Mouse (Mus musculus) forebrain, embryonic 13.5 days (tissue): ENCODE data around the gene Pla1a. TPM values are rescaled to one million over a fixed set of nuclear protein-coding genes. Genes with fewer than 3 reads are reported as not detected.

ENCODE experiments used
- ATAC-seq: fragments of 200-750 bp; cut with Nextera tagmentation; 2 replicates; pipeline ENCODE4 v1.8.0; 2017
- H3K27ac ChIP-seq: fragments of 300-500 bp; sonication (generic); 2 replicates; pipeline ENCODE4 v1.5.1; 2015; ENCODE audit warnings: inconsistent platforms, mild to moderate bottlenecking, moderate library complexity
- H3K27me3 ChIP-seq: fragments of 300-500 bp; sonication (generic); 2 replicates; pipeline ENCODE4 v1.6.1; 2015; ENCODE audit warnings: mild to moderate bottlenecking, inconsistent platforms
- H3K36me3 ChIP-seq: fragments of 300-500 bp; sonication (generic); 2 replicates; pipeline ENCODE4 v1.6.1; 2015; ENCODE audit warnings: mild to moderate bottlenecking, inconsistent platforms; ENCODE audit not compliant: poor library complexity, severe bottlenecking
- H3K4me1 ChIP-seq: fragments of 300-500 bp; sonication (generic); 2 replicates; pipeline ENCODE4 v1.6.1; 2015; ENCODE audit warnings: inconsistent platforms
- H3K4me2 ChIP-seq: fragments of 300-500 bp; sonication (generic); 2 replicates; pipeline ENCODE4 v1.6.1; 2015; ENCODE audit warnings: inconsistent platforms, mild to moderate bottlenecking, moderate library complexity
- H3K4me3 ChIP-seq: fragments of 300-500 bp; sonication (generic); 2 replicates; pipeline ENCODE4 v1.5.1; 2015; ENCODE audit warnings: mild to moderate bottlenecking, inconsistent platforms
- H3K9ac ChIP-seq: fragments of 300-500 bp; sonication (generic); 2 replicates; pipeline ENCODE4 v1.6.1; 2015; ENCODE audit warnings: mild to moderate bottlenecking, inconsistent platforms
- H3K9me3 ChIP-seq: fragments of 300-500 bp; sonication (generic); replicated peaks from 2 replicates; pipeline ENCODE4 v1.6.1; 2016; ENCODE audit warnings: inconsistent platforms
- WGBS: fragments of 180-500 bp; shearing (Covaris S2); methylation state at CpG from one replicate; pipeline ENCODE4 v1.1.7; 2015; 5-methylcytosine and 5-hydroxymethylcytosine counted together
- polyA plus RNA-seq: library from polyadenylated mRNA; unstranded; fragments of >200 nt; fragmentation: Nextera tagmentation; extraction: Ambion mirVana; gene quantifications from 2 replicates; pipeline ENCODE4 v1.2.1, GENCODE M21; 2015

Gene Pla1a
- polyA plus RNA-seq, 1 experiment from 2014 or later: 0.45 TPM

GRCm38 (mm10) chr16:38392126-38392894, 40.6 kb downstream of the Pla1a start:
- WGBS: 87% methylated on average over 23 of the region's 23 CpGs
- no peaks in the 10 kb centered on the region for H3K9me3 ChIP-seq
- no peaks in the 10 kb centered on the region for H3K27me3 ChIP-seq

DNA sequence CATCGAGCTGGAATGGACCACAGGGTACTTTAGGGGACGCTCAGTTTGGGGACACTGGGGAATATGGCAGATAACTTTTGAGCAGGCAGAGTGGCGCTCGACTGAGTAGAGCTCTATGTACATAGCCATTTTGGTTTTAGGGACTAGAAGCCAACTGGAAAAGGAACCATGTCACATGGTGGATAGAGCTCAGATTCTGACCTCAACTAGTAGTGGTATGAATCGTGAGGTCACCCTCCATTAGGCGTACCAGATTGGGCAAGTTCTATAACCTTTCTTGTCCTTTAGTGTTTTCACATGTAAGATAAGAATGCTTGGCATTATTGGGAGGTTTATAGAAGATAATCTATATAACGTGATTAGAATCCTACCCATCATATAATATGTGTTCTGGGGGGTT, 42.6 kb downstream of the Pla1a start:
- H3K9me3 ChIP-seq: no peaks in the 10 kb centered on the region
- no peaks in the 10 kb centered on the region for H3K36me3 ChIP-seq
- no peaks in the 10 kb centered on the region for H3K4me1 ChIP-seq
- no peak overlapping the region for H3K27ac ChIP-seq
- no peak overlapping the region for H3K4me2 ChIP-seq
- H3K27me3 ChIP-seq: no peaks in the 10 kb centered on the region
- H3K9ac ChIP-seq: no peak overlapping the region
- no peak for ATAC-seq
- WGBS: 92% methylated on average over 7 of the region's 7 CpGs
- H3K4me3 ChIP-seq: no peak overlapping the region

More at GRCm38 (mm10) chr16:38392126-38392894, 40.6 kb downstream of the Pla1a start:
- H3K27ac ChIP-seq: no peak overlapping the region
- no peak overlapping the region for H3K4me3 ChIP-seq
- no peaks in the 10 kb centered on the region for H3K4me1 ChIP-seq
- no peak overlapping the region for H3K9ac ChIP-seq
- H3K4me2 ChIP-seq: no peak overlapping the region
- H3K36me3 ChIP-seq: no peaks in the 10 kb centered on the region
- ATAC-seq: no peak

DNA sequence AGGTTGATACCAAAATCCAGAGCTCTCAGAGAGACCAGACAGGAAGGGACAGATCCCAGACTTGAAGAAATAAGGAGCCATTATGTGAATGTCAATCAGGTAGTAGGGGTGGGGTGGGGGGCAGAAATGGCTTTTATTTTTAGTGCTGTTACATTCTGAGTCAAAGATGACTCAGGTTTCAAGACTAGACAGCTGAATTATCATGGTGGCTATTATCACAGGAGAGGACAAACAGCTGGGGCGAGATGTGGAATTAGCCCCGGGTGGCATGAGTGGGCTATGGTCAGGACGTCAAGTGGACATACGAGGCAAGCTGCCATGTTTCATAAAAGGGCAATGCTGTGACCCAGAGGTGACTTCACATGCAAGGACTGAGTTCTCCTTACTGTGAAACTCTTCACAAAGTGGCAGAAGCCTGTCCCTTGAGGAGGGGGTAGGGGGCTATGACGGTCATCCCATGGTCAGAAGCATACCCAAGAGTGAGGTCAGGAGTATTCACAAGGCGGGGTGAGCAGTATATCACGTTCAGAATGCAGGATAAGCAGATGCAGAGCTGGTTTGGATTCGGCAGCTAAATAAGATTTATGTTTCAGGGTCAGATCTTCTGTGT, 43.6 kb downstream of the Pla1a start:
- 84% methylated on average over 8 of the region's 8 CpGs for WGBS
- Histone ChIP-seq H3K9me3 (no peaks in the 10 kb centered on the region), H3K9ac (no peak overlapping the region), H3K4me2 (no peak overlapping the region), H3K27me3 (no peaks in the 10 kb centered on the region), H3K27ac (no peak overlapping the region), H3K36me3 (no peaks in the 10 kb centered on the region), H3K4me3 (no peak overlapping the region), H3K4me1 (no peaks in the 10 kb centered on the region)
- no peak for ATAC-seq

DNA sequence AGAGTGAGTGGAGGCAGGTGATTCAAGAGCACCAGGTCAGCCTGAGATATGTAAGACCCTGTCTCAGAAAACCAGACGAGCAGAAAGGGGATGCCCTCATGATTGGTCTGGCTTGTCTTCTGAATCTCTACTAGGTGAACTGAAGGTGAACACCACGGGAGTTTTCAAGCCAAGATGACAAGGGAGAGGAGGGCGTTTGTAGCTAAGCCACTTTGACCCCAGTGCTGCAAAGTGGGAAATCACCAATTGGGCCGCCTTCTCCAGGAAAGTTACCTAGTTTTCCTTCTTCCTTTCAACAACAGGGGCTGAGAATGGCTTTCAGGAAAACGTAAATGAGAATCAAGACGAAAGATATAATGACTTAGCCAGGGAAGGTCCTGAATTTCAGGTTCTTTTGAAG, 44.2 kb downstream of the Pla1a start:
- no peak overlapping the region for H3K4me2 ChIP-seq
- 80% methylated on average over 6 of the region's 6 CpGs for whole genome bisulfite sequencing
- ATAC-seq: no peak
- H3K36me3 ChIP-seq: no peaks in the 10 kb centered on the region
- H3K4me3 ChIP-seq: no peak overlapping the region
- no peak overlapping the region for H3K9ac ChIP-seq
- H3K27me3 ChIP-seq: no peaks in the 10 kb centered on the region
- no peaks in the 10 kb centered on the region for H3K4me1 ChIP-seq
- no peak overlapping the region for H3K27ac ChIP-seq
- no peaks in the 10 kb centered on the region for H3K9me3 ChIP-seq

- H3K4me3 ChIP-seq: no peak overlapping the region
- H3K4me1 ChIP-seq: no peaks in the 10 kb centered on the region
- no peak for ATAC-seq
- WGBS: 93% methylated on average over 6 of the region's 6 CpGs
- H3K36me3 ChIP-seq: no peaks in the 10 kb centered on the region
- H3K9me3 ChIP-seq: no peaks in the 10 kb centered on the region
- no peak overlapping the region for H3K4me2 ChIP-seq
- no peaks in the 10 kb centered on the region for H3K27me3 ChIP-seq
- no peak overlapping the region for H3K27ac ChIP-seq
- no peak overlapping the region for H3K9ac ChIP-seq
Measured at GRCm38 (mm10) chr16:38387389-38387788, 45.6 kb downstream of the Pla1a start.

DNA sequence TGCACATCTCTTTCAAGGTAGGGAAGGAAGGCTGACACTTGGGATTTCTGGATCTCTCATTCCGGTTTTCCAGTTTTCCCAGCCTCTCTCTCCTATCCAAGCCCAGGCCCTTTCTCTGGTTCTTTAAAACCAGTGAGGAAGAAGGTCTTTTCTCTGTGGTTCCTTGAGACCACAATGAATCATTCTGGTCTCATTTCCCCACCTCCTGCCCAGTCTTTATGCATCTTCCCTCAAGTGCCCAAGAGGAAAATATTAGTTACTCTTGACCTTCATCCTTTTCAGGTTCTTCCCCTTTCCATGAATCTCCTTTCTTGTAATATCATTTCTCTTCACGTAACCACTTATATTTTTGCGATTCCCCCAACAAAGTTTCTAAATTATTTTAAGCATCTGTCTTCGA, 47.2 kb downstream of the Pla1a start:
- H3K36me3 ChIP-seq: no peaks in the 10 kb centered on the region
- no peaks in the 10 kb centered on the region for H3K4me1 ChIP-seq
- H3K27ac ChIP-seq: no peak overlapping the region
- ATAC-seq: no peak
- no peak overlapping the region for H3K4me2 ChIP-seq
- WGBS: 95% methylated on average over 4 of the region's 4 CpGs
- H3K27me3 ChIP-seq: no peaks in the 10 kb centered on the region
- no peak overlapping the region for H3K9ac ChIP-seq
- no peak overlapping the region for H3K4me3 ChIP-seq
- H3K9me3 ChIP-seq: no peaks in the 10 kb centered on the region

GRCm38 (mm10) chr16:38385184-38385634, 47.7 kb downstream of the Pla1a start:
- H3K4me2 ChIP-seq: no peak overlapping the region
- WGBS: 88% methylated on average over 6 of the region's 6 CpGs
- no peaks in the 10 kb centered on the region for H3K27me3 ChIP-seq

GRCm38 (mm10) chr16:38383683-38384082, 49.3 kb downstream of the Pla1a start:
- Histone ChIP-seq H3K4me1 (no peaks in the 10 kb centered on the region), H3K4me2 (no peak overlapping the region), H3K9ac (no peak overlapping the region), H3K9me3 (no peaks in the 10 kb centered on the region), H3K27me3 (no peaks in the 10 kb centered on the region), H3K4me3 (no peak overlapping the region), H3K36me3 (no peaks in the 10 kb centered on the region), H3K27ac (no peak overlapping the region)
- WGBS: 85% methylated on average over 2 of the region's 2 CpGs
- no peak for ATAC-seq

More at GRCm38 (mm10) chr16:38385184-38385634, 47.7 kb downstream of the Pla1a start:
- H3K9ac ChIP-seq: no peak overlapping the region
- H3K27ac ChIP-seq: no peak overlapping the region
- H3K9me3 ChIP-seq: no peaks in the 10 kb centered on the region
- no peaks in the 10 kb centered on the region for H3K4me1 ChIP-seq
- H3K36me3 ChIP-seq: no peaks in the 10 kb centered on the region
- no peak for ATAC-seq
- H3K4me3 ChIP-seq: no peak overlapping the region

DNA sequence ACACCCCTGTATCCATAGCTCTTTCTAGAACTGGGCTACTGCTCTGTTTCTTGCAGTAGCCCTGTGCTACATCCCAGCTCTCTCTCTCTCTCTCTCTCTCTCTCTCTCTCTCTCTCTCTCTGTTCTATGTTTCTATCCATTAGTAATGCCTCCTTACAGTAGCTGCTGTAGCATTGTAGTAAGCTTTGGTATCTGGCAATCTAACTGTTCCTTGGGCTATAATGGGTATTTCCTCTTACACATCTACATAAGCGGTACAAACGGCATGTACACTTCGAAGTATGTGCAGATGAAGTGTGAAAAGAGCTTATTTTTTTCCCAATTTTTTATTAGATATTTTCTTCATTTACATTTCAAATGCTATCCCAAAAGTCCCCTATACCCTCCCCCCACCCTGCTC, 53.0 kb downstream of the Pla1a start:
- Histone ChIP-seq H3K36me3 (no peaks in the 10 kb centered on the region), H3K9ac (no peak overlapping the region), H3K4me3 (no peak overlapping the region), H3K4me2 (no peak overlapping the region), H3K9me3 (no peaks in the 10 kb centered on the region), H3K4me1 (peaks cover 6% of the 10 kb centered on the region; the same call in 1 of the 2 replicates), H3K27ac (no peak overlapping the region), H3K27me3 (no peaks in the 10 kb centered on the region)
- 89% methylated on average over 3 of the region's 3 CpGs for WGBS
- no peak for ATAC-seq

DNA sequence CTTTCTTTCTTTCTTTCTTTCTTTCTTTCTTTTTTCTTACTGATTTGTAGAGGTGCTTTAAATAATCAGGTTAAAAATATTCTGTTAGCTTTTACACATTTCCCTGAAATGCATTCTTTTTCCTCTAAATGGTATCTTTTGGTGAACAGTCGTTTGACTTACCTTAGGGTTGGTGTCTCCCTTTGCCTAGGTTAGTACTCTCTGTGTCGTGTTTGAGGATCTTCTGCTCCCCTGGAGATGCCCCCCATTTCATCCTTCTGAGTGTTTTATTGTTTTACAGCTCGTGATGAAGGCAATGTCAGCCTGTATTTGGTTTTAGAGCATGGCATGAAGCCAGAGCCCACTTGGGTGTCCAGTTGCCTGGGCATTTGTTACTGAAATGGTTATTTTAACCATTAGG, 53.5 kb downstream of the Pla1a start:
- no peak for ATAC-seq
- no peaks in the 10 kb centered on the region for H3K36me3 ChIP-seq
- no peak overlapping the region for H3K27ac ChIP-seq
- WGBS: 59% methylated on average over 3 of the region's 3 CpGs
- H3K4me2 ChIP-seq: no peak overlapping the region
- no peak overlapping the region for H3K4me3 ChIP-seq
- H3K4me1 ChIP-seq: peaks cover 6% of the 10 kb centered on the region; the same call in 1 of the 2 replicates
- H3K9me3 ChIP-seq: no peaks in the 10 kb centered on the region
- H3K9ac ChIP-seq: no peak overlapping the region
- no peaks in the 10 kb centered on the region for H3K27me3 ChIP-seq

DNA sequence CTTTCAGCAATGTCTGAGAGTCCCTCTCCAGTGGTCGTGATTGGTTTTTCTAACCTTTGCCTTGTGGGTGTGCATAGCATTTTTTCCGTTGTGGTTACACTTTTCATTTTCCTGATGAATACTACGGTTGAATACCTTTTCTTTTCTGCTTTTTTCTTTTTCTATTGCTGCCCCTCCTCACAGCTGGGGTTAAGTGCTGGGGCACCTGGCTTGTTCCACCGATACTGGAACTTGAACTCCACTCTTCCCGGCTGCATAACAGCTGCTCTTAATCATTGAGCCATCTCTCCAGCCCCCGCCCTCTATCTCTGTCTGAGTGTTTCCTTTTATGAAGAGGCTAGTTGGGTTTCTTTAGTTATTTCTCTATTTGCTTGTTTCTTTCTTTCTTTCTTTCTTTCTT, 53.9 kb downstream of the Pla1a start:
- Histone ChIP-seq H3K36me3 (no peaks in the 10 kb centered on the region), H3K9me3 (no peaks in the 10 kb centered on the region), H3K4me2 (no peak overlapping the region), H3K27me3 (no peaks in the 10 kb centered on the region), H3K27ac (no peak overlapping the region), H3K9ac (no peak overlapping the region), H3K4me1 (peaks cover 6% of the 10 kb centered on the region; the same call in 1 of the 2 replicates), H3K4me3 (no peak overlapping the region)
- WGBS: 52% methylated on average over 6 of the region's 6 CpGs
- ATAC-seq: no peak

DNA sequence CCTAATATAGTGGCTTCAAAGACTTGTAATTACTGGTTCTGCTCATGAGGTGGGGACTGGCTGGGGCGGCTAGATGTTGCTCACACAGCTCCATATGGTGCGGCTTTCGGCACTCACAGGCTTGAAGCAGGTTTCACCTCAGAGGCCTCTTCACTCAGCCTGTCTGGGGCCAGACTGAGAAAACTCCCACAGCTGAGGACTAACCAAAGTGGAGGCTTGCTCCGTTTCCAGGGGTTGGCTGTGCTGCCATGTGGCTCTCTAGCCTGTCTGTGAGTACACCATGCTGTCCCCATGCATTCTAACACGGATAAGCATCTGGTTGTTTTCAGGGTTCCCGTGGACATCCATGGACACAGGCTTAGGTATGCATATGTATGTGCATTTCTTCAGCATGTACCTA, 54.4 kb downstream of the Pla1a start:
- Histone ChIP-seq H3K4me1 (peaks cover 6% of the 10 kb centered on the region; the same call in 1 of the 2 replicates), H3K4me2 (no peak overlapping the region), H3K27me3 (no peaks in the 10 kb centered on the region), H3K27ac (no peak overlapping the region), H3K9ac (no peak overlapping the region), H3K9me3 (no peaks in the 10 kb centered on the region), H3K36me3 (no peaks in the 10 kb centered on the region), H3K4me3 (no peak overlapping the region)
- no peak for ATAC-seq
- WGBS: 87% methylated on average over 6 of the region's 6 CpGs
